Mouse (Mus musculus): Measurements from ENCODE around the gene Gm28047. TPM values are rescaled to one million over a fixed set of nuclear protein-coding genes. Genes with fewer than 3 reads are reported as not detected.

The Gm28047 gene
- not detected in 2 replicates for polyA plus RNA-seq (2014; fragmentation: Nextera tagmentation; extraction: Ambion mirVana)

DNA sequence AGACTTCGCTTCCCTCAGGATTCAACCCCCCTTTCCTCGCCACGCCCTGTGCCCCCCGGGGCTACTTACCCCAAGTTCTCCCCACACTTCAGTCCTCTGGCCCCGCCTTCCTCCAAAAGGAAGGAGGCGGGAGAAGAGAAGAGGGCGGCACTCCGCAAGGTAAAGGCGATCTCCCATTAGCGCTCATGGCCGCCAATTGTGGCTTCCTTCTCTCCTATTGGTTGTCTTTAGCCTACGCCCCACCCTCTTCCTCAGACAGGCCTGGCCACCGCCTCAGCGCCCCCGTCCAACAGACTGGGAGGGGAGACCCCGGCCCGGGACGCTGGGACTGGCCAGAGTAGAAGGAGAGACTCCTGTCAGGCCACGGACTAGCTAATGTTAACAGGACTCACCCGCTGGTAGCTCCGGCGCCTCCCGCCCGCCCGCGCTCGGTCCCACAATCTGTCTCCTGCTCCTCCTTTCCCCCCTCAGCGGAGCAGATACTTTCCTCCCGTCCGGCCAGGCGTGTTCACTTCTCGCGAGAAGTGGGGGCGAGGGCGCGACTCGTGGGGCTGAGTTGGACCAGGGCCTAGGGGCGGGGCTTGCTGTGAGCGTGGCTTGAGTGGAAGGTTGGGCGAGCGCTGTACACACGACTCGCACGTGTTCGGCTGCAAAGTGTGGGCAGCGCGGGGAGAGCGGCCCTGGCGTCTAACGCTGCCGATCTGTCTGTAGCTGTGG lies at the start of gene Gm28047, which contains the start of gene Atf7:
TSS of gene Gm28047 (minus strand) at position 98 of the 717 bp plus-strand sequence.
TSS of gene Atf7 (minus strand) at position 495 of the 717 bp plus-strand sequence.
- WGBS, result under 1% methylated on average over 49 of the region's 51 CpGs
- Histone ChIP-seq H3K9ac (peak within 1 kb of the TSS; percentile 69), H3K36me3 (replicated peaks; ENCODE audit: control insufficient read depth, insufficient read depth) (no peaks in the 10 kb centered on the region), H3K4me1 (replicated peaks; ENCODE audit: control insufficient read depth, insufficient read depth, low read length) (peaks cover 10% of the 10 kb centered on the region), H3K9me3 (ENCODE audit: control insufficient read depth, low read length) (no peaks in the 10 kb centered on the region), H3K27ac (peak within 1 kb of the TSS; percentile 94), H3K4me3 (replicated peaks; ENCODE audit: low read length) (peak within 1 kb of the TSS; percentile 60), H3K4me2 (replicated peaks) (peak within 1 kb of the TSS; percentile 83), H3K27me3 (ENCODE audit: control insufficient read depth, insufficient read depth, low read length) (no peaks in the 10 kb centered on the region)
- DNase-seq (ENCODE audit: low spot score) (peak; percentile 98), ATAC-seq (ENCODE audit: low FRiP score) (peak; percentile 99)

DNA sequence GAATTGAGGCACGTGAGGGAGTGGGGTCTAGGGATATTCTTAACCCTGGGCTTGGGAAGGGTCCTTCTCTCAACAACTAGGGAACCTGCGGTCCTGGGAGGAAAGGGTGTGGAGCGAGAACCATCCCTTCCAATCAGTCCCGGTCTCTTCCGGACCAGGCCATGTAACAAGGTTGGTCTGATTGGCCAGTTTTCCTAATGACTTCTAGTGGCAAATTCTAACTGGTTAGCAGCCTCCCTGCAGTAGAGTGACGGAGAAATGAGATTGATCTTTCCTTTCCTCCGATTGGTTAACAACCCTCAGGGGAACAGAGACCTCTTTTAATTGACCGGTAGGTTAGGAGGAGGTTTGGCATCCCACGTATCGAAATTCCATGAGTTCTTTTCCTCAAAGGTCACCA lies 48.7 kb upstream of the Gm28047 start:
- ATAC-seq (ENCODE audit: low FRiP score) (peak; percentile 59), DNase-seq (ENCODE audit: low spot score) (peak; percentile 81)
- Histone ChIP-seq H3K27me3 (ENCODE audit: control insufficient read depth, insufficient read depth, low read length) (no peaks in the 10 kb centered on the region), H3K4me2 (replicated peaks) (peak overlapping the region; percentile 64), H3K27ac (peak overlapping the region; percentile 98), H3K4me1 (replicated peaks; ENCODE audit: control insufficient read depth, insufficient read depth, low read length) (peaks cover 33% of the 10 kb centered on the region), H3K9ac (no peak overlapping the region), H3K4me3 (replicated peaks; ENCODE audit: low read length) (peak overlapping the region; percentile 8; the same call in 1 of the 2 replicates), H3K36me3 (replicated peaks; ENCODE audit: control insufficient read depth, insufficient read depth) (no peaks in the 10 kb centered on the region), H3K9me3 (ENCODE audit: control insufficient read depth, low read length) (no peaks in the 10 kb centered on the region)
- WGBS, result 2% methylated on average over 10 of the region's 10 CpGs

DNA sequence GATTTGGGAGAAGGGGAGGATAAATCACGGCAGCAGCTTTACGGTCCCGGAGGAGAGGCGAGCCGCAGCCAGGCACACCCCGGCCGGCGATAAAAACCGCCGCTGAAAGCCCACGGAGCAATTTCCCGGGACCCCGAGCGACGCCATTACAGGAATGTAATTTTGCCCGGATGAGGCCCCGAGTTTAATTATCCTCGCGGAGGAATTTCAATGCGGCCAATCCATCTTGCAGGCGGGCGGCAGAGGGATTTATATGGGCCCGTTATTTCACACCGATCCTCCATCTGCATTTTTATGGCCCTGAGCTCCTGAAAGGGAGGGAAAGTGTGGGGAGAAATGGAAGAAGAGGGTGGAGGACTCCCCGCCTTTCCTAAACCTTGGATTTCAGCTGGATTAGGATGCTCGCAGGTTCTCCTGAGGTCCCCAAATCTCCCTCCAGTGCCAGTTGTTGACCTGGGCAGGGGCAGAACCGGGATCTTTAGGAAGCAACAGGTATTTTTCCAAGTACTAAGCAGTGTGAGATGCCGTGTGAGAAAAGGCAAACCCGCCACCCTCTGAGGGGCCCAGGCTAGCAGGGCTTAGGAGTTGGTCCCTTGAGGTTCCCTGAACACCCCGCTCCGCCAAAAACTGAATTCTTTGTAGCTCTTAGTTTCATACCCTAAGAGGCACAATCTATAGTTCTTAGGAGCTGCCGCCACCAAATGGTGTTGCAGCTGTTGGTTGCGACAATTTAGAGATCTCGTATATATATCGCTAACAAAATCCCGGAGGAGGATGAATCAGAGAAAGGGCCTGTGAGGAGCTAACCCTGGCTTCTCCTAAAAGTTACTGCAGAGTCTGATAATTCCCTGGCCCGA lies 47.6 kb upstream of the Gm28047 start, which contains the start of gene Atp5g2:
TSS of gene Atp5g2 (minus strand) at position 138 of the 857 bp plus-strand sequence.
- WGBS, result 3% methylated on average over 37 of the region's 37 CpGs
- Histone ChIP-seq H3K4me1 (replicated peaks; ENCODE audit: control insufficient read depth, insufficient read depth, low read length) (peaks cover 33% of the 10 kb centered on the region), H3K27ac (peak within 1 kb of the TSS; percentile 98), H3K9me3 (ENCODE audit: control insufficient read depth, low read length) (no peaks in the 10 kb centered on the region), H3K4me3 (replicated peaks; ENCODE audit: low read length) (peak within 1 kb of the TSS; percentile 38), H3K27me3 (ENCODE audit: control insufficient read depth, insufficient read depth, low read length) (no peaks in the 10 kb centered on the region), H3K9ac (peak within 1 kb of the TSS; percentile 70), H3K36me3 (replicated peaks; ENCODE audit: control insufficient read depth, insufficient read depth) (peaks cover 6% of the 10 kb centered on the region), H3K4me2 (replicated peaks) (peak within 1 kb of the TSS; percentile 64)
- ATAC-seq (ENCODE audit: low FRiP score) (no peak), DNase-seq (ENCODE audit: low spot score) (peak; percentile 63)

DNA sequence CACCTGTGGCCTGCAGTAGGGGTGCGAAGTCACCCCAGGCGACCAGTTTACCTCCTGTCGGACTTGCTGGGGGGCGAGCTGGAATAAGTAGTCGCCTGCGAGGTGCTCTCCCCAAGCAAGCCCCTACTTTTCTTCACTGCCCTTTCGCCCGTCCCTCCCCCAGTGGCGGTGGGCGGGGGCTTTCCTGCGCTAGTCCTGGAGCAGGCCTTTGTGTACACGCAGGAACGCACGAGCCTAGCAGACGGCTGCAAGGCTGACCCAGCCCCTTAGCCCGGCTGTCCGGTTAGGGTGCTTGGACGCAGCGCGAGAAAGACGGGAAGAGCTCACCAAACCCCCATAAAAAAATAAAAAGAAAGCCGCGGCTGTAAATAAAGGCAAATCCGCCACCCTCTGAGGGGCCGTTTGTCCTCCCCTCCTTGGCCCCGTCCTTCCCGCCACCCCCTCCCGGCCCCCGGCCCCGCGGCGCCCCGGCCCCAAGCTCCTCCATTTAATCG lies 46.9 kb upstream of the Gm28047 start:
- H3K4me2 ChIP-seq (replicated peaks), result peak overlapping the region; percentile 64
- peaks cover 13% of the 10 kb centered on the region for H3K36me3 ChIP-seq (replicated peaks; ENCODE audit: control insufficient read depth, insufficient read depth)
- peak overlapping the region; percentile 98 for H3K27ac ChIP-seq
- ATAC-seq (ENCODE audit: low FRiP score), result peak; percentile 55; the same call in 1 of the 2 replicates
- peak overlapping the region; percentile 38 for H3K4me3 ChIP-seq (replicated peaks; ENCODE audit: low read length)
- peak; percentile 70 for DNase-seq (ENCODE audit: low spot score)
- 2% methylated on average over 33 of the region's 34 CpGs for WGBS
- H3K9me3 ChIP-seq (ENCODE audit: control insufficient read depth, low read length), result no peaks in the 10 kb centered on the region
- peaks cover 33% of the 10 kb centered on the region for H3K4me1 ChIP-seq (replicated peaks; ENCODE audit: control insufficient read depth, insufficient read depth, low read length)
- H3K27me3 ChIP-seq (ENCODE audit: control insufficient read depth, insufficient read depth, low read length), result no peaks in the 10 kb centered on the region
- peak overlapping the region; percentile 70 for H3K9ac ChIP-seq

DNA sequence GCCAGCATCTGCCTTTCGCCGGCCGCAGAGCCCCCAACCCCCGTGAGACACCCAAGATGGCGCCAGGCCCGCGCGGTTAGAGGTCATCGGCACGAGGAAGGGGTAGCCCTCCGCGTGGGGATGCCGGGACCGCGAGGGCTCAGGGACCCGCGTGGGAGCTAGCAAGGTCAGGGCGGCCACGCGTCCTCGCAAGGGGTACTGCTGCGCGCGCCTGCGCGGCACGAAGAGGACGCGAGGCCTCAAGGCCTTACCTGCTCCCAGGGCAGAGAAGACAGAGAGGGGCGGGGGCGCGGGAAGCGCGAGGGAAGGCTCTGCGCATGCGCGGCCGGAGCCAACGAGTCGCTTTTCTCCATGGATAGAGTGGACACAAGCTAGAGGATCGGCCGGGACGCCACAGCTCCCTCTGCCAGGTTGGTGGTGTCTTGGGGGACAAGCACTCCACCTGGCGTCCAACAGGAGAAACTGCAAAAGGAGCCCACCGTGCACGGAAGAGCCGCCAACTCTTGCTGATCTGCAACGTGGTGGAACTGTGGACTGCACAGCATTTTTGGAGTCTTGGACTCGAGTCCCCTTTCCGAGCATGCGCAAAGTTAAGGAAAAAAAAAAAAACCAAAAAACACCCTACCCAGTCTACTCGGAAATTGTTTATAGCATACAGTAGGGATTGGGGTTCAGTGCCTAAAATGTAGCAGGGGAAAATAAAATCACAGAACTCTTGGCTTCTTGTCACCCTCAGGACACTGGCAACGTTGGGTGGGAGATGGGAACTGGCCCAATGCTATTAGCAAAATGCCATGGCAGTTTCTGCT lies 46.1 kb upstream of the Gm28047 start:
- 1% methylated on average over 53 of the region's 53 CpGs for WGBS
- peak; percentile 98 for DNase-seq (ENCODE audit: low spot score)
- Histone ChIP-seq H3K27me3 (ENCODE audit: control insufficient read depth, insufficient read depth, low read length) (no peaks in the 10 kb centered on the region), H3K9ac (peak overlapping the region; percentile 87), H3K36me3 (replicated peaks; ENCODE audit: control insufficient read depth, insufficient read depth) (peaks cover 21% of the 10 kb centered on the region), H3K4me3 (replicated peaks; ENCODE audit: low read length) (peak overlapping the region; percentile 61), H3K4me1 (replicated peaks; ENCODE audit: control insufficient read depth, insufficient read depth, low read length) (peaks cover 33% of the 10 kb centered on the region), H3K4me2 (replicated peaks) (peak overlapping the region; percentile 64), H3K9me3 (ENCODE audit: control insufficient read depth, low read length) (no peaks in the 10 kb centered on the region), H3K27ac (peak overlapping the region; percentile 98)
- ATAC-seq (ENCODE audit: low FRiP score), result peak; percentile 93

DNA sequence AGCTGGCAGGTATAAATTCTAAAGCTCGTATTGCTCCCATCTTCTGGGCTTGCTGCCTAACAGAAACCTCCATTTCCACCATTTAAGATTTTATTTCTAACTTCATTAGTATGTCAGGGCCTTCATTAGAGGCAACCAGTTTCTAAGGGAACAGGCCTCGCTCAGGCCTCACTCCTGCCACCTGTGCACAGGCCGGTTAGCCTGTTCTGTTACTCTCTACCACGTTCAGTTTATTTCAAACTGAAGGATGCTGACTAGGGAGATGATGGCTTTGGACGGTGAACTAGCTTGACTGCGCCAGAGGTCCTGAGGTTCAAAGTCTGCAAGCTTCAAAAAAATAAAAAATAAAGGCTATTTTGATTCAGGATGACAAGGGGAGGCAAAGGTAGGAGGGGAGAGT lies 45.4 kb upstream of the Gm28047 start:
- DNase-seq (ENCODE audit: low spot score) (no peak), ATAC-seq (ENCODE audit: low FRiP score) (no peak)
- 11% methylated on average over 6 of the region's 6 CpGs for WGBS
- Histone ChIP-seq H3K27ac (peak overlapping the region; percentile 98), H3K9me3 (ENCODE audit: control insufficient read depth, low read length) (no peaks in the 10 kb centered on the region), H3K4me3 (replicated peaks; ENCODE audit: low read length) (peak overlapping the region; percentile 61), H3K27me3 (ENCODE audit: control insufficient read depth, insufficient read depth, low read length) (no peaks in the 10 kb centered on the region), H3K9ac (peak overlapping the region; percentile 87), H3K4me2 (replicated peaks) (peak overlapping the region; percentile 64), H3K36me3 (replicated peaks; ENCODE audit: control insufficient read depth, insufficient read depth) (peaks cover 26% of the 10 kb centered on the region), H3K4me1 (replicated peaks; ENCODE audit: control insufficient read depth, insufficient read depth, low read length) (peaks cover 33% of the 10 kb centered on the region)

DNA sequence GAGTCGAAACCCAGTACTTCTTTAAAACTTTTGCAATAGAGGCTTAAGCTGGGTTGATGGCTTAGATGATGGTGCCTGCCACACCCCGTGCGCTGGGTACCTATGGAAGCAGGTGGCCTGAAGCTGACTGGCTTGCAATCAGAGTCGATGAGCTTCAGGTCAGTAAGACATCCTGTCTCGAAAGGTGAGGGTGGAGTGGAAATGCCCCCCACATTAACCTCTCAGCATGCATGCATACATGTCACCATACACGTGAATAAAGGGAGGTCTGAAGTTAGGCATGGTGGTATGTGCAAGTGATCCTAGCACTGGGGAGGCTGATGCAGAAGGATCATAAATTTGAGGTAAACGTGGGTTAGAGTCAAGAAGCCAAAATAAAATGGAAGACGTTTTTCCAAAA lies 44.7 kb upstream of the Gm28047 start:
- Histone ChIP-seq H3K36me3 (replicated peaks; ENCODE audit: control insufficient read depth, insufficient read depth) (peaks cover 33% of the 10 kb centered on the region), H3K27me3 (ENCODE audit: control insufficient read depth, insufficient read depth, low read length) (no peaks in the 10 kb centered on the region), H3K9me3 (ENCODE audit: control insufficient read depth, low read length) (no peaks in the 10 kb centered on the region), H3K4me2 (replicated peaks) (peak overlapping the region; percentile 64), H3K27ac (no peak overlapping the region), H3K4me3 (replicated peaks; ENCODE audit: low read length) (no peak overlapping the region; the same call in 1 of the 2 replicates), H3K9ac (no peak overlapping the region), H3K4me1 (replicated peaks; ENCODE audit: control insufficient read depth, insufficient read depth, low read length) (peaks cover 33% of the 10 kb centered on the region)
- WGBS, result 87% methylated on average over 8 of the region's 8 CpGs
- ATAC-seq (ENCODE audit: low FRiP score) (no peak), DNase-seq (ENCODE audit: low spot score) (no peak)

DNA sequence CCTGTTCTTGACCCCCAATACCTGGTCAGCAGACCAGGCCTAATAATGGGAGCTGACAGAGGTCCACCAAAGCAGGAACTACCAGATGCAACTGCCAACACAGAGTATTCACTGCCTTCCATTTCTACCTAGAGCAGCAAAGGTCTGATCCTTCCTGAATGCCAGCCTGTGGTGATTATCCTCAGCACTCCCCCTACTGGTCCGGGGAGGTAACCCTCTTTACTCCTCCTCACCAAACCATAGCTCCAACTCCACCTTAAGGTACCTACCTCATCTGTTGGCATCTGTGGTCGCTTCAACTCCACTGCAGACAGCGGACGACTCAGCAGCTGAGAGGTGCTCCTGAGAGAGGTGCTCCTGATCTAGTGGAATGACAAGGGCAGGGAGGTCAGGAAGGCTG lies 40.6 kb upstream of the Gm28047 start:
- H3K4me2 ChIP-seq (replicated peaks), result no peak overlapping the region
- H3K4me1 ChIP-seq (replicated peaks; ENCODE audit: control insufficient read depth, insufficient read depth, low read length), result peaks cover 9% of the 10 kb centered on the region
- H3K9me3 ChIP-seq (ENCODE audit: control insufficient read depth, low read length), result no peaks in the 10 kb centered on the region
- H3K4me3 ChIP-seq (replicated peaks; ENCODE audit: low read length), result no peak overlapping the region
- no peak overlapping the region for H3K27ac ChIP-seq
- ATAC-seq (ENCODE audit: low FRiP score) (no peak), DNase-seq (ENCODE audit: low spot score) (peak; percentile 50)
- H3K27me3 ChIP-seq (ENCODE audit: control insufficient read depth, insufficient read depth, low read length), result no peaks in the 10 kb centered on the region
- peaks cover 71% of the 10 kb centered on the region for H3K36me3 ChIP-seq (replicated peaks; ENCODE audit: control insufficient read depth, insufficient read depth)
- H3K9ac ChIP-seq, result no peak overlapping the region
- WGBS, result 57% methylated on average over 4 of the region's 4 CpGs
